Mouse (Mus musculus) liver, embryonic 14.5 days (tissue): ENCODE data around the gene 2010300C02Rik. TPM values are rescaled to one million over a fixed set of nuclear protein-coding genes. Genes with fewer than 3 reads are reported as not detected.
"Not testable (repeated sequence)": the region's sequence is repeated elsewhere in the genome, so short reads cannot be mapped to it uniquely, and the experiment has no call there.

ENCODE experiments used
- ATAC-seq: fragments of 200-750 bp; cut with Nextera tagmentation; 2 replicates; pipeline ENCODE4 v1.8.0; 2017; ENCODE audit warnings: moderate number of reproducible peaks, mild to moderate bottlenecking, moderate library complexity; ENCODE audit not compliant: insufficient read depth
- DNase-seq, 3 experiments: peaks; one replicate each; pipeline ENCODE4 v3.0.0-alpha.2; 2012 to 2013; ENCODE audit warnings: low read depth in 3 of 3, low spot score in 3 of 3
- H3K27ac ChIP-seq: fragments of 300-500 bp; sonication (generic); 2 replicates; pipeline ENCODE4 v1.5.1; 2014; ENCODE audit warnings: moderate library complexity, mild to moderate bottlenecking, control low read depth, inconsistent platforms
- H3K27me3 ChIP-seq: fragments of 300-500 bp; sonication (generic); 2 replicates; pipeline ENCODE4 v1.6.1; 2014; ENCODE audit warnings: mild to moderate bottlenecking, low read length, moderate library complexity; ENCODE audit not compliant: control insufficient read depth, insufficient read depth
- H3K36me3 ChIP-seq: fragments of 300-500 bp; sonication (generic); replicated peaks from 2 replicates; pipeline ENCODE4 v1.6.1; 2014; ENCODE audit warnings: low read depth; ENCODE audit not compliant: control insufficient read depth, insufficient read depth
- H3K4me1 ChIP-seq, 2 experiments: fragments of 200-500 bp in 1 of 2; fragments of 300-500 bp in 1 of 2; sonication (generic) in 1 of 2; replicated peaks; 2 replicates each; pipeline ENCODE4 v1.6.1; 2012 to 2014; ENCODE audit warnings: antibody characterized with exemption in 1 of 2, inconsistent platforms in 1 of 2, low read length in 1 of 2; ENCODE audit not compliant: control insufficient read depth in 2 of 2, insufficient read depth in 2 of 2
- H3K4me2 ChIP-seq: fragments of 300-500 bp; sonication (generic); 2 replicates; pipeline ENCODE4 v1.6.1; 2014; ENCODE audit warnings: low read depth, mild to moderate bottlenecking, control low read depth, moderate library complexity
- H3K4me3 ChIP-seq, 2 experiments: fragments of 200-500 bp in 1 of 2; fragments of 300-500 bp in 1 of 2; sonication (generic) in 1 of 2; 2 replicates each; pipeline ENCODE4 v1.5.1; 2012 to 2014; ENCODE audit warnings: low read depth in 2 of 2, low read length in 2 of 2, mild to moderate bottlenecking in 2 of 2, control low read depth in 1 of 2, inconsistent platforms in 1 of 2, moderate library complexity in 1 of 2; ENCODE audit not compliant: insufficient read depth in 1 of 2
- H3K9ac ChIP-seq: fragments of 300-500 bp; sonication (generic); replicated peaks from 2 replicates; pipeline ENCODE4 v1.6.1; 2014; ENCODE audit warnings: mild to moderate bottlenecking, control low read depth, moderate library complexity
- H3K9me3 ChIP-seq: fragments of 300-500 bp; sonication (generic); 2 replicates; pipeline ENCODE4 v1.6.1; 2016; ENCODE audit warnings: low read length, mixed read lengths; ENCODE audit not compliant: control insufficient read depth
- CTCF ChIP-seq: IDR thresholded peaks from 2 replicates; pipeline ENCODE4 v1.5.1; 2016; ENCODE audit warnings: antibody characterized with exemption, low read depth, control low read depth
- EP300 ChIP-seq: IDR thresholded peaks from 2 replicates; pipeline ENCODE4 v1.6.1; 2016; ENCODE audit warnings: antibody characterized with exemption, low read depth
- WGBS: fragments of 180-500 bp; shearing (Covaris S2); extraction: QIAGEN DNeasy Blood & Tissue Kit; methylation state at CpG from one replicate; pipeline ENCODE4 v1.1.7; 2014; ENCODE audit not compliant: insufficient replicate concordance; 5-methylcytosine and 5-hydroxymethylcytosine counted together
- polyA plus RNA-seq, 2 experiments: library from polyadenylated mRNA; depleted of rRNA in 1 of 2; stranded (reverse) in 1 of 2; unstranded in 1 of 2; fragments of >200 nt; fragmentation: Nextera tagmentation in 1 of 2; extraction: Ambion mirVana in 1 of 2; gene quantifications; 2 replicates each; pipeline versions ENCODE4 v1.2.1 to v1.2.3; 2012 to 2014

The 2010300C02Rik gene
- polyA plus RNA-seq, 2 experiments, result 0.09 TPM; not detected in 1

DNA sequence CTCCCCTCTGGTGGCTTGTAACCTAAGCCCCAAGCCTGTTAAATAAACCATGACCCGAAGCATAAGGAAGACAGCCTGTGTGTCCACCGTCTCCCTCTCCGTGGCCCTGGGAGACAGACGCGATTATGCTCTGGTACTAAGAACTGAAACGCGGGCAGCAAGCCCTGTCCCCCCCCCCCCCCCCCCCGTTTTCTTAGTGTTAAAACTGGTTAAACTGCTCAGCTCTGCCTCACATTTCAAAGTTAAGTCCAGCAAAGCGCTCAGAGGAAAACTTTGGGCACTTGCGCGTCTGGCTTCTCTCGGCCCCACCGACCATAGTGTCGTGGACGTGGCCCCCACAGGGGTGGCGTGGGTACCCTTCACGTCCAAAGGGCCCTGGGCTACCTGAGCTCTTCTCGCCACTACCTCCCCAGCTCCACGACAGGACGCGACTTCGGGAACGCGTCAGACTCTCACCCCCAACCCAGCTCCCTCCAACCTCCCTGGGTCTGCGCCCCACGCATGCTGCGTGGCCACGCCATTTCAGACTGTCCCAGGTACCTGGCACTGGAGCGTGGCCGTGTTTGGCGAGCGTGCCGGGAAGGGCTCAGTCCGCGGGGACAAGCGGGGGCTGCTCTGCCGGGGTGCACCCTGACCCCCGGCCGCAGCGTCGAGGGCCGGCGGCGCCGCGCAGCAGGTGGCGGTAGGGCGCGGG is 708 bp downstream of the 2010300C02Rik start:
- Histone ChIP-seq H3K27ac (no peak overlapping the region), H3K9me3 (no peaks in the 10 kb centered on the region), H3K9ac (no peak overlapping the region), H3K27me3 (peaks cover 25% of the 10 kb centered on the region), H3K36me3 (no peaks in the 10 kb centered on the region), H3K4me1 (no peaks in the 10 kb centered on the region), H3K4me3 (peak overlapping the region; percentile 2 to 15; a peak in 3 of 4 replicates), H3K4me2 (peak overlapping the region; percentile 54)
- 8% methylated on average over 49 of the region's 49 CpGs for WGBS
- no peak for ATAC-seq
- DNase-seq, result no peak
- TF ChIP-seq CTCF, result no peak
- TF ChIP-seq EP300, result no peak

DNA sequence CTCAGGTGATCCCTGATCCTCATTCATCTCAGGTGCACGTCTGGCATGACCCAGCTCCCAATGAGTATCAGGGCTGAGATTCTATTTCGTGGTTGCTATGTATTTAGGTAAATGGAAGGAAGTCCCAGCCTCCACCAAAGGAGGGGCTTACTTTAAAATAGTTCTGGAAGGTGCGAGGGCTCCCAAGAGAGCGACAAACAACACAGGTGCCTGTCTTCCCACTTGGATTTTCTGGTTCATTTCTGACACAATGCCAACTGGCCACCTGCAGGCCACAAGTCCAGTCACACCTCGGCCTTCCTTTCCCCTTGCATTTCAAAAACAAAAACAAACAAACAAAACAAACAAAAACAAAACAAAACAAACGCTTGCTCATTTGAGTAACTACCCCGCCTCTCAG is 1.4 kb downstream of the 2010300C02Rik start:
- no peaks in the 10 kb centered on the region for H3K9me3 ChIP-seq
- H3K27me3 ChIP-seq, result peaks cover 25% of the 10 kb centered on the region
- H3K4me1 ChIP-seq, result no peaks in the 10 kb centered on the region
- no peak overlapping the region for H3K27ac ChIP-seq
- DNase-seq, result no peak
- ATAC-seq, result no peak
- no peak for TF ChIP-seq CTCF
- no peak for TF ChIP-seq EP300
- H3K36me3 ChIP-seq, result no peaks in the 10 kb centered on the region
- H3K4me3 ChIP-seq, result no peak overlapping the region
- H3K9ac ChIP-seq, result no peak overlapping the region
- 45% methylated on average over 7 of the region's 7 CpGs for WGBS
- no peak overlapping the region for H3K4me2 ChIP-seq

DNA sequence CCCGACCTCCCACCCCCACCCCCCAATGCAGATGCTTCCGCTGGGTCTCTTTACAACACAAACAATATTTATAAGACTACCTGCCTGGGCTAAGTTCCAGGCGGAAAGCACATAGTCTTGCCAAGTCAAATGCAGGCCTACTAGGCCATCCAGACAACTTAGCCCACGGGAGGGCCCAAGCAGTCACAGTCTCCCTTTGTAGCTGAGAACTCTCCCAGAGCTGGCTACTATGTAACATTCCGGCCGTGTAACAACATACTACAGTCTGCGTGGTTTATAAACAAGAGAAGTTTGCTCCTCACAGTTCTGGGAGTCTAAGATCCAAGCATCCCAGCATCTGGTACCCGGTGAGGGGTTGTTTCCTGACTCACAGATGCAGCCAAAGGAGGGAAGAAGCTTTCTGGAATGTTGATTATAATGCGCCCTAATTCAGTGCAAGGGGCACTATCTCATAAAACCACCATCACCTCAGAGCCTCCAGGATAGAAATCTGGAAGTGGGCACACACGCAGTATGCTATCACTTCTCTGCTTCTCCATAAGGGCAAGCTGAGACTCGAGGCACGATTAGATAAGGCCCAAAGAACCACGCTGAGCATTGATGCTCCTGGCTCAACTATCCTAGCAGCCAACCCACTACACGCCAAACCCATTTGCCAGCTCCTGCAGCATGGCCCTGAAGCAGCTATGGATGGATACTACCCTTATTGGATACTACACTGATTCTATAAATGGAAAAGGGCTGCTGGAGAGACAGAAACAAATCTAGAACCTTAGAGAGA is 2.3 kb downstream of the 2010300C02Rik start:
- ATAC-seq (no peak), DNase-seq (no peak)
- H3K9ac ChIP-seq, result no peak overlapping the region
- H3K36me3 ChIP-seq, result no peaks in the 10 kb centered on the region
- H3K9me3 ChIP-seq, result no peaks in the 10 kb centered on the region
- no peak for TF ChIP-seq EP300
- no peaks in the 10 kb centered on the region for H3K4me1 ChIP-seq
- H3K4me3 ChIP-seq, result no peak overlapping the region
- H3K27me3 ChIP-seq, result peaks cover 25% of the 10 kb centered on the region
- H3K4me2 ChIP-seq, result no peak overlapping the region
- H3K27ac ChIP-seq, result no peak overlapping the region
- 55% methylated on average over 14 of the region's 14 CpGs for WGBS

DNA sequence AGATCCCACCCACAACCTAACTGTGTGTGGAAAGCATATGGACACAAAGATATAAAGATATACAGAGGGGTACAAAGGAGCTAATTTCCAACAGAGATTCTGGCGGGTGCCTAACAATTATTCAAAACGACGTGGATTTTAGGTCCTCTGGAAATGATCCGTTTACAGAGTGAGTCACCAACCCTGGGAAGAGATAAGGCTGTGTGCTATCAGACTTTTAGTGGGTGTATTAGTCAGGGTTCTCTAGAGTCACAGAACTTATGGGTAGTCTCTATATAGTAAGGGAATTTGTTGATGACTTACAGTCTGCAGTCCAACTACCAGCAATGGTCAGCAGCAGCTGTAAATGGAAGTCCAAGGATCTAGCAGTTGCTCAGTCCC is 7.5 kb downstream of the 2010300C02Rik start:
- H3K27me3 ChIP-seq, H3K9ac ChIP-seq, H3K4me2 ChIP-seq, H3K27ac ChIP-seq, H3K36me3 ChIP-seq, H3K9me3 ChIP-seq, DNase-seq, ATAC-seq, H3K4me1 ChIP-seq, H3K4me3 ChIP-seq: not testable (repeated sequence)
- 33% methylated on average over 4 of the region's 4 CpGs for WGBS

DNA sequence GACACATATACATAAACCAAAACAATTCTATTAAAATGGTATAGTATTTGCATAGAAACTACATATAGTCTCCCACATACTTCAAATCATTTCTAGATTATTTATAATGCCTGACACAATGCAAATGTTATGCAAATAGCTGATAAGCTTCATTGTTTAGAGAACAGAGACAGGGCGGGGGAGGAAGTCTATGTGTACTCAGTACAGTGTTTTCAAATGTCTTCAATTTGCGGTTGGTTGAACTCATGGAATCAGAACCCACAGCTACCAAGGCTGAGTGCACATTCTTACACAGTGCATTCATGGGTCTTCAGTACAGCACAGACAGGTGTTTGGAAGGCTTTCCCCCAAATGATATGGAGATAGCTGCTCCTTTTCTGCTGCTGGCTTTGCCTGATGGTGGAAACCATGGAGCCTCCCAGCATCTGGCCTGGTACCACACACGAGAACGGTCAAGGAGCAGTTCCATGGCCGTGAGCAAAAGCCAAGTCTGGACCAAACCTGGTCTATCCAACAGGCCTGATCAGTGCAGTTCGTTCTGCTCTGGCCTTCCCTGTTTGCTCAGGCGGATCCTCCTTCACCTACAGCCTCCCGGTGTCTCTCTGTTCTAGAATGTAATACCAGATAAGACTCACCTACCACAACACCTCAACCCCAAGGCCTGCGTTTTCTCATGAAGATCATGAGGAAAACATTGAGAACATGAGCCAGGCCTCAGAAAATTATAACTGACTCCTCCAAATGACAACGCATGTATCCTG is 8.1 kb downstream of the 2010300C02Rik start:
- no peaks in the 10 kb centered on the region for H3K36me3 ChIP-seq
- no peak for DNase-seq
- no peaks in the 10 kb centered on the region for H3K9me3 ChIP-seq
- H3K27me3 ChIP-seq, result no peaks in the 10 kb centered on the region
- ATAC-seq, result no peak
- H3K9ac ChIP-seq, result no peak overlapping the region
- no peak overlapping the region for H3K27ac ChIP-seq
- H3K4me1 ChIP-seq, result no peaks in the 10 kb centered on the region
- H3K4me2 ChIP-seq, result no peak overlapping the region
- H3K4me3 ChIP-seq, result no peak overlapping the region
- TF ChIP-seq CTCF (no peak), EP300 (no peak)
- WGBS, result 65% methylated on average over 10 of the region's 10 CpGs
